Mouse (Mus musculus) embryonic facial prominence, embryonic 14.5 days (tissue): ENCODE data around the gene Vps51. TPM values are rescaled to one million over a fixed set of nuclear protein-coding genes. Genes with fewer than 3 reads are reported as not detected.
A peak's percentile ranks its signal among the peaks of the same experiment; 100 is the strongest.

Experiments used
- ATAC-seq: fragments of 200-750 bp; cut with Nextera tagmentation; 2 replicates; pipeline ENCODE4 v1.8.0; 2017; ENCODE audit warnings: low read depth, moderate number of reproducible peaks, moderate TSS enrichment
- DNase-seq: peaks from one replicate; pipeline ENCODE4 v3.0.0-alpha.2; 2015; ENCODE audit warnings: low spot score
- H3K27ac ChIP-seq: fragments of 300-500 bp; sonication (generic); replicated peaks from 2 replicates; pipeline ENCODE4 v1.5.1; 2014; ENCODE audit warnings: low read depth, mild to moderate bottlenecking, low read length, moderate library complexity
- H3K27me3 ChIP-seq: fragments of 300-500 bp; sonication (generic); replicated peaks from 2 replicates; pipeline ENCODE4 v1.6.1; 2014; ENCODE audit warnings: low read length; ENCODE audit not compliant: control insufficient read depth, insufficient read depth
- H3K36me3 ChIP-seq: fragments of 300-500 bp; sonication (generic); 2 replicates; pipeline ENCODE4 v1.6.1; 2014; ENCODE audit warnings: low read length, mixed read lengths; ENCODE audit not compliant: control insufficient read depth, insufficient read depth
- H3K4me1 ChIP-seq: fragments of 300-500 bp; sonication (generic); 2 replicates; pipeline ENCODE4 v1.6.1; 2014; ENCODE audit warnings: antibody characterized with exemption, low read length; ENCODE audit not compliant: control insufficient read depth, insufficient read depth
- H3K4me2 ChIP-seq: fragments of 300-500 bp; sonication (generic); 2 replicates; pipeline ENCODE4 v1.6.1; 2014; ENCODE audit warnings: low read depth, mild to moderate bottlenecking, low read length, moderate library complexity, mixed read lengths
- H3K4me3 ChIP-seq: fragments of 300-500 bp; sonication (generic); 2 replicates; pipeline ENCODE4 v1.5.1; 2014; ENCODE audit warnings: low read depth, mild to moderate bottlenecking, low read length
- H3K9ac ChIP-seq: fragments of 300-500 bp; sonication (generic); 2 replicates; pipeline ENCODE4 v1.6.1; 2014; ENCODE audit warnings: low read depth, mild to moderate bottlenecking, low read length, moderate library complexity, mixed read lengths
- H3K9me3 ChIP-seq: fragments of 300-500 bp; sonication (generic); 2 replicates; pipeline ENCODE4 v1.6.1; 2016; ENCODE audit warnings: low read length; ENCODE audit not compliant: control insufficient read depth
- WGBS: fragments of 180-500 bp; shearing (Covaris S2); extraction: QIAGEN DNeasy Blood & Tissue Kit; methylation state at CpG from one replicate; pipeline ENCODE4 v1.1.7; 2014; 5-methylcytosine and 5-hydroxymethylcytosine counted together
- polyA plus RNA-seq: library from polyadenylated mRNA; unstranded; fragments of >200 nt; fragmentation: Nextera tagmentation; extraction: Ambion mirVana; gene quantifications from 2 replicates; pipeline ENCODE4 v1.2.1, GENCODE M21; 2014

Vps51 gene
- polyA plus RNA-seq, 1 experiment from 2014 or later: 52.0 TPM

GRCm38 (mm10) chr19:6069851-6070250 is 7.2 kb downstream of the Vps51 start:
- H3K27me3 ChIP-seq: no peaks in the 10 kb centered on the region
- peaks cover 51% of the 10 kb centered on the region for H3K36me3 ChIP-seq
- DNase-seq (no peak), ATAC-seq (no peak)
- no peak overlapping the region for H3K4me3 ChIP-seq
- H3K27ac ChIP-seq: no peak overlapping the region
- peaks cover 12% of the 10 kb centered on the region; the same call in 1 of the 2 replicates for H3K4me1 ChIP-seq
- H3K9me3 ChIP-seq: no peaks in the 10 kb centered on the region
- H3K9ac ChIP-seq: no peak overlapping the region
- no peak overlapping the region for H3K4me2 ChIP-seq
- 93% methylated on average over 9 of the region's 10 CpGs for WGBS

- DNase-seq (no peak), ATAC-seq (no peak)
- H3K4me1 ChIP-seq: peaks cover 12% of the 10 kb centered on the region; the same call in 1 of the 2 replicates
- H3K27ac ChIP-seq: no peak overlapping the region
- H3K4me2 ChIP-seq: no peak overlapping the region
- peaks cover 47% of the 10 kb centered on the region for H3K36me3 ChIP-seq
- no peak overlapping the region for H3K4me3 ChIP-seq
- no peaks in the 10 kb centered on the region for H3K9me3 ChIP-seq
- no peak overlapping the region for H3K9ac ChIP-seq
- H3K27me3 ChIP-seq: no peaks in the 10 kb centered on the region
- 71% methylated on average over 4 of the region's 4 CpGs for WGBS
Measured at GRCm38 (mm10) chr19:6068951-6069350, 8.1 kb downstream of the Vps51 start.

- Histone ChIP-seq H3K4me3 (peak within 1 kb of the TSS; percentile 44), H3K9me3 (no peaks in the 10 kb centered on the region), H3K4me2 (peak within 1 kb of the TSS; percentile 92), H3K27me3 (no peaks in the 10 kb centered on the region), H3K27ac (peak within 1 kb of the TSS; percentile 72), H3K36me3 (peaks cover 37% of the 10 kb centered on the region), H3K4me1 (peaks cover 12% of the 10 kb centered on the region; the same call in 1 of the 2 replicates), H3K9ac (peak within 1 kb of the TSS; percentile 62)
- WGBS: 10% methylated on average over 29 of the region's 33 CpGs
- ATAC-seq (peak; percentile 94), DNase-seq (peak; percentile 96)
Measured at GRCm38 (mm10) chr19:6067724-6068415, 9.2 kb downstream of the Vps51 start, which contains the start of gene Tm7sf2. Tm7sf2 (minus strand) TSS chr19:6068373.

GRCm38 (mm10) chr19:6067011-6067723 is 9.9 kb downstream of the Vps51 start:
- Histone ChIP-seq H3K36me3 (peaks cover 32% of the 10 kb centered on the region), H3K27ac (peak overlapping the region; percentile 72), H3K27me3 (no peaks in the 10 kb centered on the region), H3K9ac (peak overlapping the region; percentile 62), H3K4me3 (peak overlapping the region; percentile 44), H3K4me2 (peak overlapping the region; percentile 92), H3K9me3 (no peaks in the 10 kb centered on the region), H3K4me1 (peaks cover 19% of the 10 kb centered on the region)
- WGBS: under 1% methylated on average over 28 of the region's 30 CpGs
- peak; percentile 75 for ATAC-seq
- peak; percentile 89 for DNase-seq

GRCm38 (mm10) chr19:6066571-6066970 is 10.5 kb downstream of the Vps51 start:
- no peak for DNase-seq
- H3K4me2 ChIP-seq: peak overlapping the region; percentile 92
- H3K9me3 ChIP-seq: no peaks in the 10 kb centered on the region
- H3K4me1 ChIP-seq: peaks cover 23% of the 10 kb centered on the region
- WGBS: 33% methylated on average over 5 of the region's 5 CpGs
- ATAC-seq: no peak
- peak overlapping the region; percentile 44 for H3K4me3 ChIP-seq
- peak overlapping the region; percentile 72; the same call in 1 of the 2 replicates for H3K27ac ChIP-seq
- H3K27me3 ChIP-seq: no peaks in the 10 kb centered on the region
- peaks cover 30% of the 10 kb centered on the region for H3K36me3 ChIP-seq
- H3K9ac ChIP-seq: peak overlapping the region; percentile 62

- no peak for DNase-seq
- Histone ChIP-seq H3K9me3 (no peaks in the 10 kb centered on the region), H3K4me2 (no peak overlapping the region), H3K9ac (peak overlapping the region; percentile 94; the same call in 1 of the 2 replicates), H3K27ac (no peak overlapping the region), H3K27me3 (no peaks in the 10 kb centered on the region), H3K4me1 (peaks cover 28% of the 10 kb centered on the region), H3K36me3 (peaks cover 14% of the 10 kb centered on the region), H3K4me3 (no peak overlapping the region)
- ATAC-seq: no peak
- WGBS: 97% methylated on average over 5 of the region's 6 CpGs
Measured at GRCm38 (mm10) chr19:6063081-6063480, 13.9 kb downstream of the Vps51 start.

GRCm38 (mm10) chr19:6062418-6062817 is 14.6 kb downstream of the Vps51 start:
- peaks cover 28% of the 10 kb centered on the region for H3K4me1 ChIP-seq
- no peak for ATAC-seq
- peak overlapping the region; percentile 100 for H3K4me2 ChIP-seq
- H3K27me3 ChIP-seq: no peaks in the 10 kb centered on the region
- H3K36me3 ChIP-seq: peaks cover 14% of the 10 kb centered on the region
- DNase-seq: no peak
- peak overlapping the region; percentile 94 for H3K9ac ChIP-seq
- no peak overlapping the region for H3K27ac ChIP-seq
- peak overlapping the region; percentile 90 for H3K4me3 ChIP-seq
- H3K9me3 ChIP-seq: no peaks in the 10 kb centered on the region
- WGBS: 52% methylated on average over 5 of the region's 5 CpGs

- no peaks in the 10 kb centered on the region for H3K27me3 ChIP-seq
- H3K4me2 ChIP-seq: peak overlapping the region; percentile 100
- DNase-seq (peak; percentile 42), ATAC-seq (no peak)
- peak overlapping the region; percentile 90 for H3K4me3 ChIP-seq
- H3K27ac ChIP-seq: peak overlapping the region; percentile 94
- peaks cover 23% of the 10 kb centered on the region for H3K4me1 ChIP-seq
- no peaks in the 10 kb centered on the region for H3K9me3 ChIP-seq
- WGBS: 7% methylated on average over 27 of the region's 44 CpGs
- H3K36me3 ChIP-seq: peaks cover 14% of the 10 kb centered on the region
- peak overlapping the region; percentile 94 for H3K9ac ChIP-seq
Measured at GRCm38 (mm10) chr19:6061641-6062302, 15.3 kb downstream of the Vps51 start.
